Mouse (Mus musculus): ENCODE data around the gene Map10.

GRCm38 (mm10) chr8:125669159-125669699, 389 bp upstream of the Map10 start:
- TF ChIP-seq CTCF (IDR thresholded peaks at IDR 0.05): peak; percentile 23
- TF ChIP-seq EP300 (IDR thresholded peaks at IDR 0.05): no peak
